Mouse (Mus musculus) left cerebral cortex, adult 9 months (tissue): ENCODE measurements at regions not wholly inside any gene's neighbourhood (a gene's known extent, or its start where the extent isn't known, plus 50 kb on each side); places are given as distances from the start of the nearest gene placed in this dataset.

ENCODE experiments used
- DNase-seq, 2 experiments: peaks; one replicate each; pipeline ENCODE4 v3.0.0; 2022; ENCODE audit warnings: low spot score in 2 of 2

GRCm38 (mm10) chr14:83586741-83587140 lies 856.6 kb upstream of the Pcdh17 start:
- DNase-seq = peak in 1 of 2 experiments; percentile 11
